Mouse (Mus musculus) stomach, embryonic 15.5 days (tissue): ENCODE measurements around the gene Iffo1. TPM values are rescaled to one million over a fixed set of nuclear protein-coding genes. Genes with fewer than 3 reads are reported as not detected.
A peak's percentile ranks its signal among the peaks of the same experiment; 100 is the strongest.

ENCODE experiments used
- ATAC-seq: fragments of 200-750 bp; cut with Nextera tagmentation; 2 replicates; pipeline ENCODE4 v1.8.0; 2017; ENCODE audit warnings: low read depth, moderate number of reproducible peaks, moderate TSS enrichment; ENCODE audit not compliant: insufficient read depth, low FRiP score
- H3K27ac ChIP-seq: fragments of 300-500 bp; sonication (generic); 2 replicates; pipeline ENCODE4 v1.5.1; 2015; ENCODE audit warnings: mild to moderate bottlenecking, inconsistent platforms
- H3K27me3 ChIP-seq: fragments of 300-500 bp; sonication (generic); replicated peaks from 2 replicates; pipeline ENCODE4 v1.6.1; 2015; ENCODE audit warnings: inconsistent platforms
- H3K36me3 ChIP-seq: fragments of 300-500 bp; sonication (generic); 2 replicates; pipeline ENCODE4 v1.6.1; 2015; ENCODE audit warnings: inconsistent platforms
- H3K4me1 ChIP-seq: fragments of 300-500 bp; sonication (generic); 2 replicates; pipeline ENCODE4 v1.6.1; 2015; ENCODE audit warnings: inconsistent platforms
- H3K4me2 ChIP-seq: fragments of 300-500 bp; sonication (generic); 2 replicates; pipeline ENCODE4 v1.6.1; 2015; ENCODE audit warnings: mild to moderate bottlenecking, inconsistent platforms
- H3K4me3 ChIP-seq: fragments of 300-500 bp; sonication (generic); replicated peaks from 2 replicates; pipeline ENCODE4 v1.5.1; 2015; ENCODE audit warnings: inconsistent platforms
- H3K9ac ChIP-seq: fragments of 300-500 bp; sonication (generic); 2 replicates; pipeline ENCODE4 v1.6.1; 2015; ENCODE audit warnings: inconsistent platforms
- H3K9me3 ChIP-seq: fragments of 300-500 bp; sonication (generic); 2 replicates; pipeline ENCODE4 v1.6.1; 2016; ENCODE audit warnings: inconsistent platforms
- WGBS: fragments of 180-500 bp; shearing (Covaris S2); methylation state at CpG from one replicate; pipeline ENCODE4 v1.1.7; 2015; 5-methylcytosine and 5-hydroxymethylcytosine counted together
- polyA plus RNA-seq: library from polyadenylated mRNA; unstranded; fragments of >200 nt; fragmentation: Nextera tagmentation; extraction: Ambion mirVana; gene quantifications from 2 replicates; pipeline ENCODE4 v1.2.1, GENCODE M21; 2015

Gene Iffo1
- polyA plus RNA-seq, 1 experiment from 2014 or later = 8.2 TPM

DNA sequence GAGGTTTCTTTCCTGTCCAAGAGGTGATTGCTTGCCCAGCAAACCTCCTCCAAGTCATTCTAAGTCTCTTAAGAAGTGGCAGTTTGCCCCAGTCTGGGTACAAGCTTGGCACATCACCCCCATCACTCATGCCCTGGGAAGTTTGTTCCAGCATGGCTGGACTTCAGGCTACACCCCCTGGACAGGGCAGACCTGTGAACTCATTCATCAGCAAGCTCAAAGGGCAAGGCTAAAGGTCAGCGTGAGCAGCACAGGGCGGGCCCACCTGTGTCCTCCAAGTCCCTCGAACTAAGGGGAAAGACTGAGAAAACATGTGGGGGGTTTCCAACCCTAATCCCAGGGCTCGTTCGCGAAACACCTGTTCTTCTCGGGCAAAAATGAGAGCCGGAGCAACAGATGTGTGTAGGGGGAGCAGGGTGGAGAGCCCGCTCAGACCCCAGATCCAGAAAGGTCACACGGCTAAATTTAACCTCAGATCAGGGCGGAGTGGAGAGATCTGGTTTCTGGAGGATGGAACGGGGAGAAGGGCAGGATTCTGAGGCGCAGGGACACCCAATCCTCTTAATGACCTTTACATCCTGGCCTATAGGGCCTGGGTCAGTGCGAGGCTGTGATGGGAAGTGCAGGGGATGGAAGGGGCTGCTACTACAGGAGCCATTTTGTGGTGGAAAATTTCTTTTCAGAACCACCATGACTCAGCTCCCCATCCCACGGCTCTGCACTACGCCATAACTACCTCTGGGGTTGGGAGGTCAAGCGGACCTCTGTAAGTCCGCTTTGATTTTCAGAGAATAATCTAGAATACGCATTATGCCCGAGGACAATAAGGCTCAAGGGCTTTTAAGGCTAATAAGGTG, 19.0 kb downstream of the Iffo1 start:
- peak overlapping the region; percentile 79 for H3K4me2 ChIP-seq
- no peaks in the 10 kb centered on the region for H3K27me3 ChIP-seq
- peak overlapping the region; percentile 76 for H3K9ac ChIP-seq
- peaks cover 42% of the 10 kb centered on the region for H3K4me1 ChIP-seq
- H3K4me3 ChIP-seq = peak overlapping the region; percentile 90
- H3K36me3 ChIP-seq = peaks cover 28% of the 10 kb centered on the region
- 4% methylated on average over 20 of the region's 20 CpGs for WGBS
- peak overlapping the region; percentile 98 for H3K27ac ChIP-seq
- no peak for ATAC-seq
- no peaks in the 10 kb centered on the region for H3K9me3 ChIP-seq

- no peaks in the 10 kb centered on the region for H3K27me3 ChIP-seq
- no peak for ATAC-seq
- H3K4me3 ChIP-seq = peak overlapping the region; percentile 90
- peaks cover 31% of the 10 kb centered on the region for H3K36me3 ChIP-seq
- peaks cover 42% of the 10 kb centered on the region for H3K4me1 ChIP-seq
- H3K27ac ChIP-seq = peak overlapping the region; percentile 98
- WGBS = under 1% methylated on average over 39 of the region's 39 CpGs
- no peaks in the 10 kb centered on the region for H3K9me3 ChIP-seq
- peak overlapping the region; percentile 79 for H3K4me2 ChIP-seq
- H3K9ac ChIP-seq = peak overlapping the region; percentile 76
These were observed 19.8 kb downstream of the Iffo1 start for GRCm38 (mm10) chr6:125164672-125165327.

DNA sequence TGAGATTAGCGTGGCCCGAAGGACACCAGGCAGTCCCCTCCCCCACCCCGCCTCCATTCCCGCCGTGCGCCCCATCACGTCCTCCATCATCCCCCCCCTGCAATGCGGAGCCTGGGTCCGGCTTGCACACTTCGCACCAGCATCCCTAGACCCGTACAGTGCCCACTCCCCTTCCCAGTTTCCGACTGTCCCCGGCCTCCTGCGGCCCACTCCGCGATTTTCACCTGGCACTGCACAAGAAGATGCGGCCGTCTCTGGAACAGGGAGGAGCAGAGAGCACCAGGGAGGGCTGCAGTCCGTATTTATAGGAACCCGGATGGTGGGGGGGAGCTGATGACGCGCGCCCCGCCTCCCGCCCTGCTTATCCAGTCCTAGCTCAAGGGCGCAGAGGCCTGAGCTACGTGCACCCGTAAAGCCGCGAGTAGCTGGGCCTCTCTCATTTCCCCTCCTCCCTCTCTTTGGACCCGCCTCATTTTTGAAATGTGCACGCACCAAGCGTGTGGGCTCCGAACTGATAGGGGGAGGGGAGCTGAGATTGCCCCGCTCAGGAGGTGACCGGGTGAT, 20.4 kb downstream of the Iffo1 start:
- peak overlapping the region; percentile 79 for H3K4me2 ChIP-seq
- H3K9ac ChIP-seq = peak overlapping the region; percentile 76
- peak overlapping the region; percentile 90 for H3K4me3 ChIP-seq
- H3K36me3 ChIP-seq = peaks cover 32% of the 10 kb centered on the region
- no peaks in the 10 kb centered on the region for H3K27me3 ChIP-seq
- H3K27ac ChIP-seq = peak overlapping the region; percentile 98
- H3K9me3 ChIP-seq = no peaks in the 10 kb centered on the region
- H3K4me1 ChIP-seq = peaks cover 42% of the 10 kb centered on the region
- peak; percentile 87 for ATAC-seq
- WGBS = 0% methylated on average over 36 of the region's 36 CpGs

DNA sequence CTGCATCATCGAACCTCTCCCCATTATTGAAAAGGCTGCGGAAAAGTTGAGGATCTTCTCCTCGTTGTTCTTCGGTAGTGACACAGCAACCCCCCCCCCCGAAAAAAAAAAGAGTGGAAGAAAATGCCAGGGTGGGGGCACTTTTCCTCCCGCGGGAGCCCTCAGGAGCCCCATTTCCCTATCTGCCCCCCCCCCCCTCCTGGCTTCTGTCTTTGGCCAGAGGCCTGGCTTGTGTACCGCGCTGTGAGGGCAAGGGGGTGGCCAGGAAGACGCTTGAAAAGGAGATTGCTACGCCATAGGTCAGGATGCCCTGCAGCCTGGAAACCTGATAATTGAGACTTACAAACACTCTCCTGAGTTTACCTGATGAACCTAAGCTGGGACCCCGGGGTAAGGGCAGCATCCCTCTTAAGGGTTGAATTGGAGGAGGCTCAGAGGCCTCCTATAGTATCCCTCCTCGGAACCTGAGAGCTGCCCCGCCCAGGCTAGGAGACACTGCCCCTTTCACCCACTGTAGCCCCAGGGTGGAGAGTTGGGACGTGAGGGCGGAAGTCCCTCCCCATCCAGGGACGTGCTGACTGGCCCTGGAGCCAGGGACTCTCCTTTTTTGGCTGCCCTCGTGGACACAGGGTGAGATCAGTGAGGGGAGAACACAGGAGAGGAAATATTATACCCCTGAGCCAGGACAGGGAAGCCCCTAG, 21.2 kb downstream of the Iffo1 start, which contains the start of gene Gapdh:
TSS of gene Gapdh (minus strand) at position 417 of the 701 bp plus-strand sequence.
- Histone ChIP-seq H3K27ac (peak within 1 kb of the TSS; percentile 98), H3K4me2 (peak within 1 kb of the TSS; percentile 79), H3K4me3 (peak within 1 kb of the TSS; percentile 90), H3K9me3 (no peaks in the 10 kb centered on the region), H3K9ac (peak within 1 kb of the TSS; percentile 76), H3K27me3 (no peaks in the 10 kb centered on the region), H3K4me1 (peaks cover 34% of the 10 kb centered on the region), H3K36me3 (peaks cover 34% of the 10 kb centered on the region)
- peak; percentile 74 for ATAC-seq
- WGBS = under 1% methylated on average over 18 of the region's 18 CpGs

DNA sequence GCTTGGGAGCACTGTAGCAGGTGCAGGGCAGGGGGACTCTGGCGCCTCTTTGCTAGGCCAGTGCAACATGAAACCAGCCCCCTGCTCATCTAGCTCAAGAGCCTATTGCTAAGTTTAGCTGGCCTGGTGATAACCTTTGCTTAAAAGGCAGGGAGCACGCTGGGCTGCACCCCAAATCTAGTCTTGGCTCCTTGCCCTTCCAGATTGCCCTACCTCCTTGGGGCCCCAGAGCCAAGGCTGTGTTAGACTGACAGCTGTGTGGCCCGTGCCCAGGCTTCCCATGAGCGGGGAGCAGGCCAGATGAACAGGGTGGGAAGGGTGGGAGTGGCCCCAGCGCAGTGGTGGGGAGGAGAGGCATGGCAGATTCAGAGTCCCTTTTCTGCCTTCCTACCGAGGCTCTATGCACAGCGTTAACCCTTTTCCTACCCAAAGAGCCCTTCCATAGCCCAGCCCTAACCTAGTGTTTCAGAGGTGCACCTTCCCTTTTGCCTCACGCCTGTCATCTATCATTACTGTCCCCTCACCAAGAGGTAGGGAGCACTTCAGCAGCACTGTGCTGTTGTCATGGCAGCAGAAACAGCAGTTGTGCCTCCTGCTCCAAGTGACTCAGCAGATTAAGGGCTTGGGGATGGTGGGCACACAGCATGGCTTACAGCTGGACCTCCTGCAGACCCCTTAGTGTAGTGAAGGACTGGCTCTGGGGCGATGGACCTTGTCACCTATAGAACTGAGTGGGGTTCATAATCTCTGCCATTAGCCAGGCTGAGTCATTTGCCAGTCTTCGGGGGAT, 22.0 kb downstream of the Iffo1 start:
- peak overlapping the region; percentile 90 for H3K4me3 ChIP-seq
- peaks cover 31% of the 10 kb centered on the region for H3K4me1 ChIP-seq
- H3K4me2 ChIP-seq = peak overlapping the region; percentile 79
- 19% methylated on average over 10 of the region's 10 CpGs for WGBS
- peaks cover 43% of the 10 kb centered on the region for H3K36me3 ChIP-seq
- H3K9me3 ChIP-seq = no peaks in the 10 kb centered on the region
- H3K27ac ChIP-seq = peak overlapping the region; percentile 98
- peak overlapping the region; percentile 13 for H3K9ac ChIP-seq
- H3K27me3 ChIP-seq = no peaks in the 10 kb centered on the region
- ATAC-seq = peak; percentile 51

- peak overlapping the region; percentile 98; the same call in 1 of the 2 replicates for H3K27ac ChIP-seq
- WGBS = 90% methylated on average over 14 of the region's 14 CpGs
- no peaks in the 10 kb centered on the region for H3K27me3 ChIP-seq
- no peak overlapping the region for H3K4me2 ChIP-seq
- H3K9me3 ChIP-seq = no peaks in the 10 kb centered on the region
- no peak overlapping the region for H3K4me3 ChIP-seq
- ATAC-seq = no peak
- peaks cover 31% of the 10 kb centered on the region for H3K4me1 ChIP-seq
- H3K36me3 ChIP-seq = peaks cover 53% of the 10 kb centered on the region
- H3K9ac ChIP-seq = no peak overlapping the region
These were observed 23.0 kb downstream of the Iffo1 start for GRCm38 (mm10) chr6:125168086-125168485.

DNA sequence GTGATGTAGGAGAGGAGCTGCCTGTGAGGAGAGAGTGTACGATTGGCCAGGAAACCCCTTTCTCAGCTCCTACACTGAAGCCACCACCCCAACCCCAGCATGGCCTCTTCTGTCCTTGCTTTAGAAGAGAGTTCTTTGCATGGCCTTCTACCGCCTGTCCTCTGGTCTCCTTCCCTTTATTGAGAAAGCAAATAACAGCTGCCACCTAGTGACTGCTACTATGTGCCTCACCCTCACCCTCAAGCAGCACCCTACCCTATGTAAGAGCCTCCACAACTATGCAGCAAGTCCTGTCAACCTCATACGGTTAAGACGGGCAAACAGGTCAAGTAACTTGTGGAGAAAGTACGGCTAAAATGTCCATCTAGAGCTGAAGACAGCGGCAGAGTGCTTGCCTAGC, 25.2 kb downstream of the Iffo1 start:
- 85% methylated on average over 6 of the region's 6 CpGs for WGBS
- Histone ChIP-seq H3K4me2 (no peak overlapping the region), H3K4me1 (peaks cover 17% of the 10 kb centered on the region), H3K27ac (no peak overlapping the region), H3K27me3 (no peaks in the 10 kb centered on the region), H3K9me3 (no peaks in the 10 kb centered on the region), H3K36me3 (peaks cover 61% of the 10 kb centered on the region), H3K9ac (no peak overlapping the region), H3K4me3 (no peak overlapping the region)
- no peak for ATAC-seq

GRCm38 (mm10) chr6:125172474-125172873, 27.4 kb downstream of the Iffo1 start:
- Histone ChIP-seq H3K27me3 (no peaks in the 10 kb centered on the region), H3K4me3 (no peak overlapping the region), H3K9ac (no peak overlapping the region), H3K9me3 (no peaks in the 10 kb centered on the region), H3K36me3 (peaks cover 82% of the 10 kb centered on the region), H3K27ac (no peak overlapping the region), H3K4me1 (peaks cover 4% of the 10 kb centered on the region), H3K4me2 (no peak overlapping the region)
- 61% methylated on average over 2 of the region's 2 CpGs for WGBS
- no peak for ATAC-seq

- Histone ChIP-seq H3K9ac (no peak overlapping the region), H3K27ac (no peak overlapping the region), H3K9me3 (no peaks in the 10 kb centered on the region), H3K4me2 (no peak overlapping the region), H3K4me1 (no peaks in the 10 kb centered on the region), H3K4me3 (no peak overlapping the region), H3K27me3 (no peaks in the 10 kb centered on the region), H3K36me3 (peaks cover 86% of the 10 kb centered on the region)
- ATAC-seq = no peak
- 92% methylated on average over 7 of the region's 7 CpGs for WGBS
These were observed 28.2 kb downstream of the Iffo1 start for GRCm38 (mm10) chr6:125173256-125173655.

- H3K27ac ChIP-seq = no peak overlapping the region
- no peak overlapping the region for H3K9ac ChIP-seq
- no peaks in the 10 kb centered on the region for H3K27me3 ChIP-seq
- H3K9me3 ChIP-seq = no peaks in the 10 kb centered on the region
- peaks cover 90% of the 10 kb centered on the region for H3K36me3 ChIP-seq
- 88% methylated on average over 5 of the region's 5 CpGs for WGBS
- H3K4me1 ChIP-seq = no peaks in the 10 kb centered on the region
- H3K4me3 ChIP-seq = no peak overlapping the region
- H3K4me2 ChIP-seq = no peak overlapping the region
- ATAC-seq = no peak
These were observed 30.4 kb downstream of the Iffo1 start for GRCm38 (mm10) chr6:125175469-125175868.

DNA sequence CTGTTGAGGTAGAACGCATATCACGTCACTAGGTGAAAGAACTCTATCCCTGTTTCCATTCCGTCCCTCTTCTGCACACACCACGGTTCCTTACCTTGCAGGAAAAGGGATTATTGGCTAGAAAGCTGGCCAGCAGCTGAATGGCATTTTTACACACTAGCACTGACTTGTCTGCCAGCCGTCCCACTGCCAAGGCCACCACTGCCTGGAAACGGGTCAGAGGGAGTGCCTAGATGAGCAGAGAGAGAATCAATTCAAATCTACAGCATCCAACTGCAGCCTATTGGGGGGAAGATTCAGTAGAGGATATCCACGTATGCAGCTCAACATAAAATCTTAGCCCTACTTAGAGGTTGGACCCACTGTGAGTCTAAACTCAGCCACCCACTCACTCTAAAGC, 34.6 kb downstream of the Iffo1 start:
- Histone ChIP-seq H3K4me1 (no peaks in the 10 kb centered on the region), H3K9me3 (no peaks in the 10 kb centered on the region), H3K36me3 (peaks cover 84% of the 10 kb centered on the region), H3K4me2 (no peak overlapping the region), H3K27me3 (no peaks in the 10 kb centered on the region), H3K9ac (no peak overlapping the region), H3K27ac (no peak overlapping the region), H3K4me3 (no peak overlapping the region)
- 90% methylated on average over 7 of the region's 7 CpGs for WGBS
- no peak for ATAC-seq
